In the genomic region with DNA sequence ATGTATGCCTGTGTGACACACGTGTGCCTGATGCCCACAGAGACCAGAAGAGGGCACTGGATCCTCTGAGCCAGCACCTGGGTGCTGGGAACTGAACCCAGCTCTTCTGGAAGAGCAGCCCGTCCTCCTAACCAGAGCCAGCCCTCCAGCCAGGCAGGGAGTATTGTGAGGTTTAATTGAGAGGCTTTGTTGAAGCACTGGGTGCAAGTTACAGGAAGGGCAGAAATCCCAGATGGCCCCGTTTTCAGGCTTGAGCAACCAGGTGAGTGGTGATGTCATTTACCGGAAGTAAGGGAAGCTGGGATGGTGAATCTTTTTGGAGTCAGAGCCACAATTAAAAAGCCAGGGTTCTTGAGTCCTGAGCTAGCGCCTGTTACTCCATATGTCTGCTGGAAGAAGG, we compare ENCODE assay signal across 21 mouse cellular contexts. TPM values are rescaled to one million over a fixed set of nuclear protein-coding genes. Genes with fewer than 3 reads are reported as not detected.
"Had no signal": no experiment of that assay in that cellular context is flagged by ENCODE, and none has a peak within 500 bp of the region (broad histone marks: within the 10 kb centered on the region; RNA-seq: fewer than 3 reads in every experiment).

No protein-coding gene starts in this region.

- H3K9ac ChIP-seq: liver, embryonic 12.5 days; lung, embryonic 14.5 days; midbrain, embryonic 12.5 days; neural tube, embryonic 12.5 days had no signal

- H3K9me3 ChIP-seq: liver, embryonic 12.5 days; midbrain, embryonic 12.5 days; neural tube, embryonic 12.5 days had no signal

- H3K27ac ChIP-seq: kidney, postnatal 0 days; layer of hippocampus, adult 2 months; liver, embryonic 12.5 days; midbrain, embryonic 12.5 days; neural tube, embryonic 12.5 days had no signal

- DNase-seq: kidney, adult 11 months; kidney, adult 9 months; kidney, postnatal 4 days; left cerebral cortex, postnatal 4 days; lung, embryonic 14.5 days; lung, postnatal 10 days; lung, postnatal 4 days; retina, postnatal 1 day; right cerebral cortex, postnatal 4 days; spleen, adult 18-20 months; thymus, postnatal 36 days had no signal

- H3K4me2 ChIP-seq: liver, embryonic 12.5 days; lung, embryonic 14.5 days had no signal

- H3K27me3 ChIP-seq: midbrain, embryonic 12.5 days; neural tube, embryonic 12.5 days had no signal

- ATAC-seq: liver, embryonic 12.5 days had no signal

- H3K4me3 ChIP-seq: layer of hippocampus, adult 2 months; liver, embryonic 12.5 days; midbrain, embryonic 12.5 days; neural tube, embryonic 12.5 days had no signal

RNA-seq across cellular contexts. Expression of gene Rab25, which starts 23.1 kb away (rescaled TPM):
- total RNA-seq: layer of hippocampus, adult 2 months; layer of hippocampus, postnatal 10 days; left cerebral cortex, adult 18-20 months; left cerebral cortex, postnatal 10 days; megakaryocyte, adult 5-6 weeks; monocyte, adult 5-6 weeks had no signal
